Mouse (Mus musculus) megakaryocyte-erythroid progenitor cell, adult 5-6 weeks (primary cell): ENCODE measurements around the gene Tapt1. TPM values are rescaled to one million over a fixed set of nuclear protein-coding genes. Genes with fewer than 3 reads are reported as not detected.

ENCODE experiments used
- ATAC-seq: replicated peaks from 2 replicates; pipeline ENCODE4 v1.8.0; 2016; ENCODE audit warnings: mild to moderate bottlenecking, inconsistent platforms; ENCODE audit not compliant: severe bottlenecking, poor library complexity, low FRiP score, low TSS enrichment
- total RNA-seq, 2 experiments: library from RNA; stranded (forward) in 1 of 2; stranded (reverse) in 1 of 2; fragments of 200-1000, 215-1000 nt in 1 of 2; fragments of >200 nt in 1 of 2; fragmentation: Nextera tagmentation in 1 of 2; gene quantifications; 2 replicates each; pipeline ENCODE4 v1.2.3; 2014 to 2017

Tapt1 gene
- total RNA-seq, 2 experiments from 2014 or later: 116 to 173 TPM

GRCm38 (mm10) chr5:44211818-44212465, 14.5 kb downstream of the Tapt1 start:
- ATAC-seq: no peak

DNA sequence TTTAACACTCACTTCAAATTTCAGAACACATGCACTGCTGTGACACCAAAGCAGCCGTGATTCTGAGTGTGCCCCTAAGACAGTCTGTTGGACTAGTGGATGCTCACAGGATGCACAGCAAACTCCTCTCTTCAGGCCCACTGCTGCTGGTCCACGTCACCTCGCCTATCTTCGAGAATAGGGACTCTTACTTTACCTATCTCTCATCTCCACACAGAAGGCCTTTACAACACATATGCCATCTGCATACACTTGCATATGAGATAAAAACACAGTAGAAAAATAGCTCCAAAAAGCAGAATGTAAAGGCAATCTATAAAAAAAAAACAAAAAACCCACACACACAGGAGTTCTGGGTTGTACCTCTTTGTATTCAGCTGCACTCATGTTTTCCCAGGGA, 19.1 kb downstream of the Tapt1 start:
- ATAC-seq: peak; percentile 76

GRCm38 (mm10) chr5:44206651-44207050, 19.8 kb downstream of the Tapt1 start:
- no peak for ATAC-seq

DNA sequence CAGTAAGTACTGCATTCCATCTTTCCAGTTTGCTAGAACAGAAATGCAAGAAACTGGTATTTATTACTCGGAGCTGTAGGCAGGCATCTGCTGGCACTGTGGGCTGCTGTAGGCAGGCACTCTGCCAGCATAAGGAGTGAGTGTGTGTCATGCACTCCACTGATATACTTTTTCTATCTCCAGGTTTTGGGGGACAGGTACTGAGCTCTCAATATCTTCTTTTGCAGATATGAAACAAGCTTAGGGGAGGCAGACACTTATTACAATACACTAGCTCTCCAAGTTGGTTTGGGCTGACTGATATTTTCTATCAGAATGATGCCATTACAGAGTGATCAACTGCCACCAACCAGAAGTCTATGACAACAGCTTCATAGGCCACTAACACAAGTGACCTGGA, 23.0 kb downstream of the Tapt1 start:
- peak; percentile 93 for ATAC-seq

GRCm38 (mm10) chr5:44201665-44202064, 24.8 kb downstream of the Tapt1 start:
- ATAC-seq: no peak

GRCm38 (mm10) chr5:44199109-44199508, 27.3 kb downstream of the Tapt1 start:
- no peak for ATAC-seq

DNA sequence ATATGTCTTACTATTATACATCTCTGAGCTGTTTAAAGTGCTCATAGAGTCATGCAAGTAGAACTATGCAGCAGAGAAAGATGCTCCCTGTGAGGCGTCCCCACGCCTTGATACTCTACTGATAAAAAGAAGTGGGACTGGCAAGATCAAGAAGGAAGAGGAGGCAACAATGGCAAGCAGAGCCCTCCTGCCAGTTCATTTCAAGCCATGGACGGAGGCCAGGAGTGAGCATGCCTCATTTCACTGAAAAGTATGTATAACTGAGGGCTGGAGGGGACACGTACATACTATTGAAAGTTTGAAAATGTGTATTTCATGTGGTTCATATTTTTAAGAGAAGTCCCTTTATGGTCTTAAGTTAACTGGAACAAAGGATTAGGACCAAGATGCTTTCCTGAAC, 28.0 kb downstream of the Tapt1 start:
- no peak for ATAC-seq

DNA sequence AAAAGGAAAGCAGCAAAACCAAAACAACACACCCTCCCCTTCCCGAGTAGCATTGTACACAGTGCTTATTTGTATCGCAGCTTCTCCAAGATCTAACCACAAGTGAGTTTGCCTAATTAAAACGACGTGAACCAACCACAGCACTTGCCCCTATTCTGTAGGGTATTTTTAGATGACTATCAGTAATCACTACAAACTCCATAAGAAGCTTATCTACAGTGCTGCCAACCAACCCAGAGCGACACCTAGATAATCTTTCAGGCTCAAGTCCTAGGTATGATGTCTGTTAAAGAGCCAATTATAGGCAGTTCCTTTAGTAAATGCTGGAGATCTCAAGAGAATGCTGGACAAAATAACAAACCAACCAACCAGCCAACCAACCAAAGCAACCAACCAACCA, 28.6 kb downstream of the Tapt1 start:
- ATAC-seq: peak; percentile 25; the same call in 1 of the 2 replicates

GRCm38 (mm10) chr5:44196167-44196566, 30.3 kb downstream of the Tapt1 start:
- ATAC-seq: peak; percentile 95

- no peak for ATAC-seq
Observed at GRCm38 (mm10) chr5:44187370-44187769, 39.1 kb downstream of the Tapt1 start.

DNA sequence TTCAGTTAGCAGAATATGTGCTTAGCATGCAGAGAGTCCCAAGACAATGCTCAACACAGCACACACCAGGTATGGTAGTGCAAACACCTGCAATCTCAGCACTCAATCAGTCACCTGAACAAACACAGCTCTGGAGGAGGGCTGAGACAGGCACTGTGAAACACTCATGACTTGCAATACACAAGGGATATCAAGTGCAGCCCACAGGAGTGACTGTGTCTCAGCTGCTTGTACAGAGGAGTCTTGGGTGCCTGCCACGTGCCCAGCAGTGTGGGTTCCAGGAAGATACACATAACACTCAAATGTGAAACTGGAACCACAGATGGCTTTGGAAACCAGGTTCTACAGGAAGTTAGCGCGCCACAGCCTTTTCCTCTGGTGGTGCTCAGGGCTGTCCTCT, 44.8 kb downstream of the Tapt1 start:
- ATAC-seq: 0 out of 2 replicates have a peak, but pooled peaks have one; percentile 21

- no peak for ATAC-seq
Observed at GRCm38 (mm10) chr5:44180450-44180849, 46.0 kb downstream of the Tapt1 start.

DNA sequence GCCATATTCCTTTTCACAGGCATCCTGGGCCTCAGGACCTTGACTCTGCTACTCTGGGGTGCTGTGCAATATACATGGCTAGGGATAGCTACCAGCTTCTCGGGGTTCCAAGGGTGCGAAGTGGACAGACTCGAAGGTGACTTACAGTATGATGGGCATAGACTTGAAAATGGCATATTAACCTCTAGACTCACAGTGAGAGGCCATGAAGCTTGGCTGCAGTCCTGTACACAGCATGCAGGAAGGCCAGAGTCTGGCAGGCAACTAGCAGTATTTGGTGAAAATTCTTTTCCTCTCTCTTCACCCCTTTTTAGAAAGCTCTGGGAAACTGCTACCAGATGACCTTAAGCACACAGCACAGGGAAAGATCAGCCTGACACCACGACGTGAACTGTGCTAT, 52.4 kb downstream of the Tapt1 start:
- no peak for ATAC-seq

- no peak for ATAC-seq
Observed at GRCm38 (mm10) chr5:44166866-44167265, 59.6 kb downstream of the Tapt1 start.

GRCm38 (mm10) chr5:44165854-44166253, 60.6 kb downstream of the Tapt1 start:
- ATAC-seq: peak; percentile 49

DNA sequence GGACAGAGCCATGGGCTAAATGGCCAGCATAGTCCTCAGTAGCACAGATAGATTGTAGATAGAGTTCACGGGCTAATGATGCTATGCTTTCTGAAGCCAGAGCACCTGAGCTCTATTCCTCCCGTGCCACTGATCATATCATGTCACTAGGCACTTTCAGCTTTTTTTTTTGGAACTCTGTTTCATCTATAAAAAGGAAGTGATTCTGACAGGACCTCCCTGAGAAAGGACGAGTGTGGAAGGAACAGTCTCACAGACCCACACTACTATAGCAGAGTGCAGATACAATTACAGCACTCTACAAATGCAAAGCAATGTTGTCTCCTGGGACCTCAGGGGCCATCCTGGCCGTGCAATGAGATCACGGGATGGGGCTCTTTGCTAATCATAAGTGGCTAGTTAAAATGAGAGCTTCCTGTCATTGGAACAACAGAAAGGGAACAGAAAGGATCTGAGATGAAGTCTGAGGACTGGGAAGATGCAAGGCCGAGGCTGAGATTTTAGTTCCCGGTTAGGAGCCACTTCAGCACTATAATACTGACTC, 62.1 kb downstream of the Tapt1 start:
- ATAC-seq: no peak

DNA sequence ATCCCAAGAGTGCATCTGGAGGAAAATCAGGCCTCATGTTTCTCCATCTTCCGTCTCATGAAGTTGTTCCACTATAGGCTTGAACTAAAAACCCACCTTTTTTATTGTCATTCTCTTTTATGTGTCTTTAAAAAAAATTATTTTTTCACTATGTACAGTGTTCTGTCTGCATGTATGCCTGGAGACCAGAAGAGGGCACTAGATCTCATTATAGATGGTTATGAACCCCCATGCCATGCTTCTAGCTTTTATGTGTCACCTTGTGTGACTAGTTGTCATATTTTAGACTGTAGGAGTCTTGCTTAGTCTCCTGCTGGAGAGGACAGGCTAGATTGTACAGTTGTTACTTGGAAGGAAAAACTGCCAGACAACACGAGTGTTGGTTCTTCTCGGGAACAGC, 63.1 kb downstream of the Tapt1 start:
- no peak; the same call in 1 of the 2 replicates for ATAC-seq

DNA sequence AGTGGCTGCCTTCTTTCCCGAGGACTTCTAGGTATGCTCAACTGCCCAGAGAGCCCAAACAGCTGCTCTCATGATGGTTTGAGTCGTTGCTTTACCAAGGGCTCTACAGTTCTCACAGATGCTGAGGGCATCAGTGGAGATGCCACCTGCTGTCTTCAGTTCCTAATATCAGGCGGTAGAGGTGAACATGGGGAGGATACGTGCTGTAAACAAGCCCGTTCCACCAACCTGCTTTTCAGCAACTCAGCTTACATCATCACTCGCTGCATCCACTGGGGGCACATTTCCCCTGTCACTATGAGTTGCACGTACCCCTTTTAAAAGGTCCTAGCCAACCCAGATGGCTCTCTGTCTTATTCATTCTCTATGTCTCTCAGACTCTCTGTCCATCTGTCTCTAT, 63.6 kb downstream of the Tapt1 start:
- ATAC-seq: no peak

DNA sequence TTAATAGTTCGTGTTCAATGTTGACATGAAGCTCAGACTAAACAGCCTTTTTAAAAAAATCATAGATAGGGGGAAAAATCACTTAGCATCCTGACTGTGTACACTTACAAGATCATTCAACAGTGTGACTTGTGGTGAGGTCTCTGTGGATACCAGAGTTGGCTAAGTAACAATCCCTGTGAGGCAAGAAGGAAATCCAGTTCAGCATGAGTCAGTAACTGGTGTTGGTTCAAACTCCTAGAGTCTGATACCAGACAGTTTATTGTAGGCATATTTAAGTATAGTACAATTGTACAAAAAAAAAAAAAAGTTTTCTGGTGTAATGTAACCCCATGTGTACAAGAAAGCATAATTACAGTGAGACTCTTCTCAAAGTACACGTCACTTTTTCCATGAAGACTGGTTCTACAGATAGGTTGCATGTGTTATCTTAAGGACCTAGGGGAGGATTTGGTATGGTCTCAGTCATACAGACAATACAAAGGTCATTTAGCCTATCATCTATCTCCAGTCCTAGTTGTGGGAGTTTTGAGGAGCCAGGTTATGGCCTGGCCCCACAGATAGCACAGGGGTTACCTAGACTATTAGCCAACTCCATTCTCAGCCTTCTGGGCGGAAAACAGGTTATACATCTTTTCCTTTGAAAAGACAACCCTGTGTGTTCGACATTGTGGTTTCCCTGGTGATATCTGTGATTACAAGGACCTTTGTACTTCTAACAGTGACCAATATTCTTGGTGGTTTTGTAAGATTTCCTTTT, 66.6 kb downstream of the Tapt1 start:
- peak; percentile 56 for ATAC-seq

DNA sequence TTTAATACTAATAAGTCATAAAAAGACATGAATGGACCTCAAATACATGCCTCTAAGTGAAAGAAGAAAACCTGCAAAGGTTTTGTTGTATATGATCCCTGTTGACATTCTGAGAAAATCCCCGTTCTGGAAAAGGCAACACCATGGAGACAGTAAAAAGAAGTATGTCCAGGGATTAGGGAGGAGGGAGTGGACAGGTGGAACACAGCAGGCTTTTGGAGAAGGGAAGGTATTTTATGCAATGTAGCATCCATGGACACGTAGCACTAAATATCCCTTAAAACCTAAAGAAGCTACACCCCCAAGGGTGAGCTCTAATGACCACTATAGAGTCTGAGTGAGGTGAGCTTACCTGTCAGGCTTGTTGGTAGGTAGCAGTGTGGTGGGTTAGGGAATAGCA, 67.2 kb downstream of the Tapt1 start:
- no peak for ATAC-seq

DNA sequence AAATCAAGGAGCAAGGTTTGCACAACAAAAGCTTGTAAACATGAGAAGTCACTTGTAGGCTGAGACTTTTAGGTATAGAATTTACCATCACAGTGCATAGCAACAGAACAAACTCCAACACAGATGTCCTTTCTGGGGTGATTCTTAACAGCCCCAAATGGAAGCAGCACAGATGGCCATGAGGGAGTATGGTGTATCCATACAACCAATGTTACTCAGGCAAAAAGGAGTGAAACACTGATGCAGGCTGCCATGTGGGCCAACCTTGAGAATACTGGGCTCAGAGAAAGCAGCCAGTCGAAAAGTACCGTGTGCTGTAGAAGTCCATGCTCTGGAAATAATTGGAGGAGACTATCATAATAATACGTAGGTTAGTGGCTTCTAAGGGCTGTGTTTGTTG, 68.0 kb downstream of the Tapt1 start:
- ATAC-seq: no peak
